Mouse (Mus musculus): Measurements from ENCODE around the gene Gsto2.

DNA sequence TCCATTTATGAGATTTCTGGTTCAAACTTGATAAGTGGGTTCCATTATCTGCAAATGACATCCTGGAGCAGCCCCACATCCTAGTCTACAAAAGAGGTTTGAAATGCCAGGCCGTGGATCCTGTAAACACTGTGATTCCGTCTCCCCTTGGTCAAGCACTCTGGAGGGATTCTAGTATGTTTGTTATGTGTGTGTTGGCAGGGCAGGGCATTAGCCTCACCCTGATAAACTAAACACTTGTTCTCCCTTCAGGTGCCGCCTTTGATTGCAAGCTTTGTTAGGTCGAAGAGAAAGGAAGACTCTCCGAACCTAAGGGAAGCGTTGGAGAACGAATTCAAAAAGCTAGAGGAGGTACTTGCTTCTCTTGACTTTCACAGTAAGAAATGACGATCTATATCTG lies 6.2 kb upstream of the Gsto2 start:
- TF ChIP-seq POLR2A (IDR thresholded peaks at IDR 0.05; ENCODE audit: borderline replicate concordance, low read depth, low read length) = no peak
- TF ChIP-seq CTCF (IDR thresholded peaks at IDR 0.05; ENCODE audit: low read depth, low read length) = no peak
